Mouse (Mus musculus): ENCODE measurements at regions not wholly inside any gene's neighbourhood (a gene's known extent, or its start where the extent isn't known, plus 50 kb on each side); places are given as distances from the start of the nearest gene placed in this dataset.

GRCm38 (mm10) chr14:46195939-46196338 lies 183.3 kb upstream of the Gm15217 start:
- Histone ChIP-seq H3K9me3 (replicated peaks) (no peaks in the 10 kb centered on the region), H3K4me1 (no peaks in the 10 kb centered on the region), H3K9ac (no peak overlapping the region), H3K36me3 (no peaks in the 10 kb centered on the region), H3K27me3 (no peaks in the 10 kb centered on the region), H3K4me2 (no peak overlapping the region), H3K4me3 (replicated peaks) (no peak overlapping the region), H3K27ac (no peak overlapping the region)
- no peak for ATAC-seq (replicated peaks; ENCODE audit: low FRiP score)
- 63% methylated on average over 6 of the region's 6 CpGs for WGBS

DNA sequence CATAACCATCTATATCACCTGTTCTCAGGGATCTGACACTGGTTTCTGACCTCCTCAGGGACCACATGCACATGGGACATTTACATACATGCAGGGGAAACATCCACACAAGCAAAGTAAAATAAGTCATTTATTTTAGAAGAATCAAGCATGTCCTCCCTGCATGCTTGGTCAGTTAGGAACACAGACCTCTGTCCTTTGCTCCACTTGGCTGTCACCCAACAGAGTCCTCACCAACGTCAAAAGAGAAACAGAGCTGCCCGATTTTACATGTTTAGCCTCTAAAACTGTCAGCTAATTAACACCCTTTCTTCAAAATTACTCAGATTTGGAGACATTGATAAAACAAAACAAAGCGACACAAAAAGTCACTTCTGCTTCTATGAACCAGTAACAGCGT lies 176.4 kb upstream of the Gm15217 start:
- Histone ChIP-seq H3K27ac (no peak overlapping the region), H3K4me2 (no peak overlapping the region), H3K36me3 (no peaks in the 10 kb centered on the region), H3K27me3 (no peaks in the 10 kb centered on the region), H3K4me1 (no peaks in the 10 kb centered on the region), H3K9ac (no peak overlapping the region), H3K4me3 (replicated peaks) (no peak overlapping the region), H3K9me3 (replicated peaks) (no peaks in the 10 kb centered on the region)
- 49% methylated on average over 4 of the region's 4 CpGs for WGBS
- ATAC-seq (replicated peaks; ENCODE audit: low FRiP score) = no peak

DNA sequence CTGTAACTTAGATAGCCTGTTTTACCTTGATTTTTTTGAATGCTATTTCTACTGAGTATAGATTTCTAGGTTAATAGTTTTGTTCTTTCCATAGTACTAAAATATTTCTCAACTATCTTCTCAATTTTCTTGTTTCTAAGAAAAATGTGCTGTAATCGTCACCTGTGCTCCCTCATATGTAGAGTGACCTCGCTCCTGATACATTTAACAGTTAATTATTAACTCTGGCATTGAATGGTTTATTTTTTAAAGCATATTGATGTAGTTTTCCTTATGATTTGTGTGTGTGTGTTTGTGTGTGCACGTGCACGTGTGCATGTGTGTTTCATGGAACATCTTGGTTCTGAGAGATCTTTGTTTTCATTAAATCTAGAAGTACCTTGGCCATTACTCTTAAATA lies 158.7 kb upstream of the Gm15217 start:
- Histone ChIP-seq H3K4me3 (replicated peaks) (no peak overlapping the region), H3K27ac (no peak overlapping the region), H3K9me3 (replicated peaks) (no peaks in the 10 kb centered on the region), H3K4me2 (no peak overlapping the region), H3K36me3 (no peaks in the 10 kb centered on the region), H3K9ac (no peak overlapping the region), H3K4me1 (peaks cover 5% of the 10 kb centered on the region; the same call in 1 of the 2 replicates), H3K27me3 (no peaks in the 10 kb centered on the region)
- WGBS = 78% methylated on average over 4 of the region's 4 CpGs
- no peak for ATAC-seq (replicated peaks; ENCODE audit: low FRiP score)

GRCm38 (mm10) chr14:46221897-46222669 lies 157.1 kb upstream of the Gm15217 start:
- ATAC-seq (replicated peaks; ENCODE audit: low FRiP score) = no peak
- Histone ChIP-seq H3K4me3 (replicated peaks) (no peak overlapping the region), H3K9me3 (replicated peaks) (no peaks in the 10 kb centered on the region), H3K4me1 (peaks cover 13% of the 10 kb centered on the region; the same call in 1 of the 2 replicates), H3K27me3 (no peaks in the 10 kb centered on the region), H3K4me2 (no peak overlapping the region), H3K9ac (no peak overlapping the region), H3K36me3 (no peaks in the 10 kb centered on the region), H3K27ac (no peak overlapping the region)
- WGBS = 87% methylated on average over 4 of the region's 4 CpGs

DNA sequence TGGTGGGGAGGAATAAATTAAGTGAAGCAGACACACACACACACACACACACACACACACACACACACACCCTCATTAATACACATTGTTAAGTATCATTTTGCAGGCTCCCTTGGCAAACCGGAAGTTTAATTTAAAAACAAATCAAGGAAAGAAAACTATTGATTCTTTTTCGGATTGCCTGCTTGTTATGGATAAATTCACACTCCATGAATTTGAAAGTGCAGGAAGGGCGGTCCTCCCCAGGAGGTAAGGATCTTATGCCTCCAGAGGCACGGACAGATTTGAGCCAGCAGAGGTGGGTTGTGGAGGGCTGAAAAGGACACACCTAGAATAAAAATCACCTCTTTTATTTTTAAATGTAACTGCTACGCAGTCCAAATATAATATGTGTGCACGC lies 156.2 kb upstream of the Gm15217 start:
- no peak for ATAC-seq (replicated peaks; ENCODE audit: low FRiP score)
- 75% methylated on average over 6 of the region's 6 CpGs for WGBS

GRCm38 (mm10) chr14:46224421-46224950 lies 154.7 kb upstream of the Gm15217 start:
- Histone ChIP-seq H3K4me3 (replicated peaks) (no peak overlapping the region), H3K4me2 (no peak overlapping the region), H3K9me3 (replicated peaks) (no peaks in the 10 kb centered on the region), H3K27ac (no peak overlapping the region), H3K27me3 (no peaks in the 10 kb centered on the region), H3K36me3 (no peaks in the 10 kb centered on the region), H3K4me1 (peaks cover 13% of the 10 kb centered on the region; the same call in 1 of the 2 replicates), H3K9ac (no peak overlapping the region)
- ATAC-seq (replicated peaks; ENCODE audit: low FRiP score) = no peak
- 66% methylated on average over 4 of the region's 4 CpGs for WGBS

More for the DNA sequence above, 156.2 kb upstream of the Gm15217 start:
- Histone ChIP-seq H3K9ac (no peak overlapping the region), H3K27ac (no peak overlapping the region), H3K4me1 (peaks cover 13% of the 10 kb centered on the region; the same call in 1 of the 2 replicates), H3K9me3 (replicated peaks) (no peaks in the 10 kb centered on the region), H3K36me3 (no peaks in the 10 kb centered on the region), H3K27me3 (no peaks in the 10 kb centered on the region), H3K4me2 (no peak overlapping the region), H3K4me3 (replicated peaks) (no peak overlapping the region)

- Histone ChIP-seq H3K9me3 (replicated peaks) (no peaks in the 10 kb centered on the region), H3K9ac (no peak overlapping the region), H3K36me3 (no peaks in the 10 kb centered on the region), H3K4me2 (no peak overlapping the region), H3K4me3 (replicated peaks) (no peak overlapping the region), H3K4me1 (peaks cover 13% of the 10 kb centered on the region; the same call in 1 of the 2 replicates), H3K27me3 (no peaks in the 10 kb centered on the region), H3K27ac (0 out of 2 replicates have a peak overlapping the region, but pooled peaks have one; percentile 18)
- peak; percentile 83 for ATAC-seq (replicated peaks; ENCODE audit: low FRiP score)
- WGBS = 31% methylated on average over 6 of the region's 6 CpGs
Measured at GRCm38 (mm10) chr14:46225851-46226608, 153.2 kb upstream of the Gm15217 start.

DNA sequence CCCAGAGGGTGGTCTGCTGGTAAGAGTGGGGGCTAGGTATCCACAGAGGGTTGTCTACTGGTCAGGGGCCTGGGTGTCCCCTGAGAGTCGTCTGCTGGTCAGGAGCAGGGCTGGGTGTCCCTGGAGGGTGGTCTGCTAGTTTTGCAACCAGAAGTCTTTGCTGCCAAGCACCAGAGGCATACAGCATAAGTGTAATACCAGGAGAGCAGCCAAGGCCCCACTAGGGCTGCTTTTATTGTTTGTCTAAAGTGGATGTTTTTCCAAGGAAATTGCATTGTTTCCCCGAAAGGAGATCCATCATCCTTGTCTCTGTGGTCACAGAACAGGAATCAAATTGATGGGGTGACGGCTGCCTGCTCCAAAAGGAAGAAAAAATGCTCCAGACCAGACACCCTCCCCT lies 145.2 kb upstream of the Gm15217 start:
- no peak overlapping the region for H3K4me3 ChIP-seq (replicated peaks)
- H3K4me1 ChIP-seq = no peaks in the 10 kb centered on the region; the same call in 1 of the 2 replicates
- no peak overlapping the region for H3K4me2 ChIP-seq
- WGBS = 35% methylated on average over 3 of the region's 3 CpGs
- H3K9me3 ChIP-seq (replicated peaks) = no peaks in the 10 kb centered on the region
- H3K9ac ChIP-seq = no peak overlapping the region
- H3K36me3 ChIP-seq = no peaks in the 10 kb centered on the region
- H3K27me3 ChIP-seq = 0 out of 2 replicates have a peak, but pooled peaks cover 4% of the 10 kb centered on the region
- H3K27ac ChIP-seq = no peak overlapping the region
- no peak for ATAC-seq (replicated peaks; ENCODE audit: low FRiP score)

GRCm38 (mm10) chr14:46234835-46235234 lies 144.4 kb upstream of the Gm15217 start:
- no peak for ATAC-seq (replicated peaks; ENCODE audit: low FRiP score)
- 0 out of 2 replicates have a peak, but pooled peaks cover 4% of the 10 kb centered on the region for H3K27me3 ChIP-seq

DNA sequence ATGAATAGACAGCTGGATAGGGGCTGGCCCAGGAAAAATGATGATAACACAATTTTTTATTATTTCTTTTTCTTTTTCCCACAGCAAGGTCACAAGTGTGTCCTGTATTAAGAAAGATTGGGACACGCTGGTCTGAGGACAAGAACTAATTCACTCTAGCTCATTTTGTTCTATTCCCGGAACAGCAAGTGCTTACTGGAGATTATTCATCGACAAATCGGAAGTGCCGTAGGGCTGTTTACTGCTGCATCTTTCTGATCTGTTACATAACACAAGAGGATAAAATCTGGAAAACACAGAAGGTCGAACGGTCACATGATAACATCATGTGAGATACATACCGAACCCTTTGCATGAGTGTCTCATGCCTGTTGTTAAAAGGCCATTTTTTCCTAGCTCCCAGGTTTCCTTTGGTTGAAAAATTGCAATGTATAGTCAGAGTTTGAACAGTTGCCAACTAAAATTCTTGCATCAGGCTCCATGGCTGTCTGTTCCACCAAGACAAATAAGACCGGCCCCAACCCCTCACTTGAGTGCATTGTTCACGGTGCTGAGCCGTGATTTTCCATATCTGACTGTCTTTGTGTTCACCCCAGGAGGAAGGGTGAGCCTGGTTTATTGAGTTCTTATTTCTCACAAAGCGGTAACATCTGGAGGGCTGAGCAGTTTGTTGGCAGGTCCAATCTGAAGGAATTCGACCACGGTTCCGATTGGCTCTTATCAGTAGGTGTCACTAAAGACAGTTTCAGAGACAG lies 139.0 kb upstream of the Gm15217 start:
- peaks cover 8% of the 10 kb centered on the region for H3K4me1 ChIP-seq
- no peaks in the 10 kb centered on the region for H3K9me3 ChIP-seq (replicated peaks)
- H3K9ac ChIP-seq = no peak overlapping the region
- H3K27me3 ChIP-seq = 0 out of 2 replicates have a peak, but pooled peaks cover 4% of the 10 kb centered on the region
- 70% methylated on average over 15 of the region's 15 CpGs for WGBS
- H3K27ac ChIP-seq = 0 out of 2 replicates have a peak overlapping the region, but pooled peaks have one; percentile 0
- H3K36me3 ChIP-seq = no peaks in the 10 kb centered on the region
- no peak overlapping the region for H3K4me3 ChIP-seq (replicated peaks)
- ATAC-seq (replicated peaks; ENCODE audit: low FRiP score) = no peak
- H3K4me2 ChIP-seq = no peak overlapping the region

More at GRCm38 (mm10) chr14:46234835-46235234, 144.4 kb upstream of the Gm15217 start:
- Histone ChIP-seq H3K9ac (no peak overlapping the region), H3K36me3 (no peaks in the 10 kb centered on the region), H3K27ac (no peak overlapping the region), H3K4me3 (replicated peaks) (no peak overlapping the region), H3K4me2 (no peak overlapping the region), H3K9me3 (replicated peaks) (no peaks in the 10 kb centered on the region), H3K4me1 (no peaks in the 10 kb centered on the region; the same call in 1 of the 2 replicates)
- WGBS = 88% methylated on average over 8 of the region's 8 CpGs

DNA sequence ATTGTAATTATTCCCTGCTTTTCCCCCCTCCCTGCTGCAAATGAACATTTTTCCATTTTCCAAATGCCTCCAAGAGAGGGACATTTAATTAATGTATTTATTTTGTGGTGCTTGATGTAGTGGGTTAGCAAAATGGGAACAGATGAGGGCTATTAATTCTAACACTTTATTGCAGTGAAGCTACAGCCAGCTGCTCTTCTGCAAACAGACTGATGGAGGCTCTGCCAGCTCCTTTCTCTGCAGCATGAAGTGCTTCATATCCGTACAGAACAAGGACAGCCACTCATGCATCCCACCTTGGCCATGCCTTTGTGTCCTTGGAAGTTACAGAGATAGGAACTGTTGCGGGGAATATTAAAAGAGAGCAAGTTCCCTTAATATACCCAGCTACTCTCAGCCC lies 138.3 kb upstream of the Gm15217 start:
- H3K27me3 ChIP-seq = 0 out of 2 replicates have a peak, but pooled peaks cover 4% of the 10 kb centered on the region
- no peaks in the 10 kb centered on the region for H3K9me3 ChIP-seq (replicated peaks)
- H3K4me3 ChIP-seq (replicated peaks) = no peak overlapping the region
- WGBS = 59% methylated on average over 2 of the region's 2 CpGs
- H3K4me2 ChIP-seq = no peak overlapping the region
- no peak overlapping the region; the same call in 1 of the 2 replicates for H3K27ac ChIP-seq
- H3K9ac ChIP-seq = no peak overlapping the region
- no peaks in the 10 kb centered on the region for H3K36me3 ChIP-seq
- H3K4me1 ChIP-seq = peaks cover 8% of the 10 kb centered on the region
- ATAC-seq (replicated peaks; ENCODE audit: low FRiP score) = no peak

Data from kidney, embryonic 15.5 days (tissue).